In the genomic region with DNA sequence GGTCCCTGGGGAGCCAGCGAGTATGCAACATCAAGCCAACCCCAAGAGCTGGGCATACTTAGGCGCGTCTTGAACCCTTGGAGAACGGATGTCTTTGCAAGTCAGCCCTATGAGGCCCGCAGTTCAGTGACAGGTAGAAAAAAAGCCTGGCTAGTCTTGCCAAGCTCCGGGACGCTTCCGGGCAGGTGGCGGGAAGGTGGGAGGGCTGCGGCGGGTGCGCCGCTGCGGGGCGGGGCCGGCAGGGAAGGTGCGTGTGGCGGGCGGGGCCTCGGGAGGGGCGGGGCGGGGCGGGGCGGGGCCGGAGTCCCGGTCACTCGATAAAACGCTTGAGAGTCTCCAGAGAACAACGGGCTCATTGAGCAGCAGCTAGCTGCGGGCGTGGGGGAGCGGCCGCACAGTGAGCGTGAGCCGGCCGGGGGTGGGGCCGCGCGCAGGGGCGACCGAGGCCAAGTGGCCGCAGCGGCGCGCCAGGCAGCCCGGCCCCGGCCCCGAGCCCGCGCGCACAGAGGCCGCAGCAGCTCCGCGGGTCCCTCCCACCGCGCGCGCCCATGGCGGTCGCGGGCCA, we compare ENCODE assay signal across 8 mouse cellular contexts. TPM values are rescaled to one million over a fixed set of nuclear protein-coding genes. Genes with fewer than 3 reads are reported as not detected.
DNase-seq lines count a peak whose midpoint lies in the region; ATAC-seq lines count a peak whose summit lies in the region.

No protein-coding gene starts in this region.

- peaks cover 12% of the 10 kb centered on the region for H3K27me3 ChIP-seq in intestine, embryonic 14.5 days (replicated peaks; ENCODE audit: control insufficient read depth, insufficient read depth, low read length)
- peaks cover 14% of the 10 kb centered on the region for H3K27me3 ChIP-seq in limb, embryonic 11.5 days (ENCODE audit: control insufficient read depth, insufficient read depth, low read length)
- H3K27me3 ChIP-seq in midbrain, embryonic 10.5 days (ENCODE audit: low read depth, poor library complexity, severe bottlenecking), result peaks cover 22% of the 10 kb centered on the region

- peak overlapping the region; percentile 75 for H3K4me3 ChIP-seq in intestine, embryonic 14.5 days (ENCODE audit: low read depth, low read length)
- H3K4me3 ChIP-seq in limb, embryonic 11.5 days (ENCODE audit: low read depth, low read length), result peak overlapping the region; percentile 64
- H3K4me3 ChIP-seq in midbrain, embryonic 10.5 days, result peak overlapping the region; percentile 88

- 1% methylated on average over 58 of the region's 61 CpGs for WGBS in intestine, embryonic 14.5 days
- WGBS in limb, embryonic 11.5 days, result 1% methylated on average over 61 of the region's 61 CpGs
- WGBS in midbrain, embryonic 10.5 days, result under 1% methylated on average over 48 of the region's 61 CpGs

- peak overlapping the region; percentile 80 for H3K27ac ChIP-seq in intestine, embryonic 14.5 days (ENCODE audit: low read depth)
- H3K27ac ChIP-seq in limb, embryonic 11.5 days (replicated peaks; ENCODE audit: low read depth, low read length), result peak overlapping the region; percentile 52; the same call in 1 of the 2 replicates
- H3K27ac ChIP-seq in midbrain, embryonic 10.5 days (replicated peaks), result peak overlapping the region; percentile 93

- peak overlapping the region; percentile 72 for H3K9ac ChIP-seq in intestine, embryonic 14.5 days (ENCODE audit: low read length)
- H3K9ac ChIP-seq in limb, embryonic 11.5 days (ENCODE audit: low read length), result peak overlapping the region; percentile 66

- ATAC-seq in intestine, embryonic 14.5 days (replicated peaks; ENCODE audit: low FRiP score, low TSS enrichment, low read depth), result peak; percentile 94
- ATAC-seq in limb, embryonic 11.5 days (ENCODE audit: insufficient number of reproducible peaks, low FRiP score, low TSS enrichment, low read depth), result peak; percentile 90

- DNase-seq in 3134 (ENCODE audit: extremely low read depth, insufficient read length, low spot score), result peak; percentile 85
- peak; percentile 78 to 87 for DNase-seq in adrenal gland, adult 18-20 months (ENCODE audit: low spot score in 2 of 2)
- DNase-seq in embryo, embryonic 10.5 days (ENCODE audit: low spot score), result peak; percentile 80
- DNase-seq in gastrocnemius, postnatal 25 days, result peak; percentile 58
- peak; percentile 82 for DNase-seq in intestine, embryonic 14.5 days (ENCODE audit: low spot score)
- DNase-seq in limb, embryonic 11.5 days (ENCODE audit: low spot score), result peak; percentile 82
- peak; percentile 76 for DNase-seq in midbrain, embryonic 10.5 days (ENCODE audit: low spot score)
- DNase-seq in right cerebral cortex, postnatal 4 days, result peak; percentile 11

- no peaks in the 10 kb centered on the region for H3K36me3 ChIP-seq in intestine, embryonic 14.5 days (ENCODE audit: control insufficient read depth, insufficient read depth, low read length)
- no peaks in the 10 kb centered on the region for H3K36me3 ChIP-seq in limb, embryonic 11.5 days (ENCODE audit: control insufficient read depth, insufficient read depth, low read length)
- H3K36me3 ChIP-seq in midbrain, embryonic 10.5 days, result no peaks in the 10 kb centered on the region

- peak overlapping the region; percentile 74 for H3K4me2 ChIP-seq in intestine, embryonic 14.5 days (ENCODE audit: low read length)
- H3K4me2 ChIP-seq in limb, embryonic 11.5 days (ENCODE audit: low read depth, severe bottlenecking), result peak overlapping the region; percentile 97

- peaks cover 3% of the 10 kb centered on the region; the same call in 1 of the 2 replicates for H3K4me1 ChIP-seq in intestine, embryonic 14.5 days (replicated peaks; ENCODE audit: control insufficient read depth, insufficient read depth, low read length)
- H3K4me1 ChIP-seq in limb, embryonic 11.5 days (ENCODE audit: control insufficient read depth, insufficient read depth, low read length), result 0 out of 2 replicates have a peak, but pooled peaks cover 5% of the 10 kb centered on the region
- H3K4me1 ChIP-seq in midbrain, embryonic 10.5 days, result peaks cover 33% of the 10 kb centered on the region

- H3K9me3 ChIP-seq in intestine, embryonic 14.5 days (ENCODE audit: control insufficient read depth, low read length), result no peaks in the 10 kb centered on the region
- H3K9me3 ChIP-seq in limb, embryonic 11.5 days (ENCODE audit: control insufficient read depth, low read length), result no peaks in the 10 kb centered on the region
- H3K9me3 ChIP-seq in midbrain, embryonic 10.5 days (replicated peaks), result no peaks in the 10 kb centered on the region

RNA-seq across cellular contexts. Expression of a gene that starts 41.3 kb away (rescaled TPM):
- 100 to 1,000 TPM; 104 to 133 TPM for total RNA-seq in adrenal gland, adult 18-20 months (2021)
- total RNA-seq in gastrocnemius, postnatal 25 days (2021), result 10 to 100 TPM; 14.7 to 21.9 TPM
- polyA plus RNA-seq in intestine, embryonic 14.5 days (2014; fragmentation: Nextera tagmentation; extraction: Ambion mirVana), result 56.2 and 62.1 TPM in 2 replicates
- 28.0 and 31.2 TPM in 2 replicates for polyA plus RNA-seq in limb, embryonic 11.5 days (2014; fragmentation: Nextera tagmentation; extraction: Ambion mirVana)
- 25.3 and 34.3 TPM in 2 replicates for polyA plus RNA-seq in midbrain, embryonic 10.5 days (2016; fragmentation: Nextera tagmentation; extraction: Ambion mirVana)

Comparison
In these comparisons a context has a peak if more than half of its experiments do, and no peak if none do; other contexts are left out.
1. Peak in every context shown above with its lines: DNase-seq, ATAC-seq, H3K4me3 ChIP-seq and H3K27ac ChIP-seq.
2. DNase-seq: peak in every context shown above with its lines; median percentile 85 in 3134; 82 in adrenal gland, adult 18-20 months; 82 in intestine, embryonic 14.5 days; 82 in limb, embryonic 11.5 days; 80 in embryo, embryonic 10.5 days; 76 in midbrain, embryonic 10.5 days; 58 in gastrocnemius, postnatal 25 days; 11 in right cerebral cortex, postnatal 4 days.